Mouse (Mus musculus) testis, postnatal 10 days (tissue): ENCODE measurements at regions not wholly inside any gene's neighbourhood (a gene's known extent, or its start where the extent isn't known, plus 50 kb on each side); places are given as distances from the start of the nearest gene placed in this dataset.
A peak's percentile ranks its signal among the peaks of the same experiment; 100 is the strongest.

Experiments
- DNase-seq: peaks from one replicate; pipeline ENCODE4 v3.0.0; 2021; ENCODE audit warnings: low spot score

- no peak for DNase-seq
Observed at GRCm38 (mm10) chr14:108334879-108335278, 579.1 kb downstream of the Slitrk1 start.

- no peak for DNase-seq
Observed at GRCm38 (mm10) chr14:108326425-108326824, 587.5 kb downstream of the Slitrk1 start.

- DNase-seq, result no peak
Observed at GRCm38 (mm10) chr14:108323364-108324037, 590.5 kb downstream of the Slitrk1 start.

- no peak for DNase-seq
Observed at GRCm38 (mm10) chr14:108307627-108308026, 606.3 kb downstream of the Slitrk1 start.

GRCm38 (mm10) chr14:108279630-108280029 lies 634.3 kb downstream of the Slitrk1 start:
- DNase-seq, result no peak

- no peak for DNase-seq
Observed at GRCm38 (mm10) chr14:108261083-108261482, 652.9 kb downstream of the Slitrk1 start.

- no peak for DNase-seq
Observed at GRCm38 (mm10) chr14:108247365-108247764, 666.6 kb downstream of the Slitrk1 start.

- DNase-seq, result no peak
Observed at GRCm38 (mm10) chr14:108225483-108226124, 688.4 kb downstream of the Slitrk1 start.

GRCm38 (mm10) chr14:108209246-108209645 lies 704.7 kb downstream of the Slitrk1 start:
- DNase-seq, result no peak

- DNase-seq, result no peak
Observed at GRCm38 (mm10) chr14:108199133-108199532, 714.8 kb downstream of the Slitrk1 start.

- DNase-seq, result no peak
Observed at GRCm38 (mm10) chr14:108180920-108181319, 733.0 kb downstream of the Slitrk1 start.

GRCm38 (mm10) chr14:108175275-108175860 lies 738.6 kb downstream of the Slitrk1 start:
- DNase-seq, result no peak

- no peak for DNase-seq
Observed at GRCm38 (mm10) chr14:108152981-108153380, 761.0 kb downstream of the Slitrk1 start.

- no peak for DNase-seq
Observed at GRCm38 (mm10) chr14:108123147-108123546, 790.8 kb downstream of the Slitrk1 start.

- no peak for DNase-seq
Observed at GRCm38 (mm10) chr14:108105009-108105408, 808.9 kb downstream of the Slitrk1 start.

- DNase-seq, result peak; percentile 43
Observed at GRCm38 (mm10) chr14:108090965-108091364, 823.0 kb downstream of the Slitrk1 start.

GRCm38 (mm10) chr14:108049997-108050396 lies 864.0 kb downstream of the Slitrk1 start:
- DNase-seq, result no peak

- no peak for DNase-seq
Observed at GRCm38 (mm10) chr14:108035959-108036358, 878.0 kb downstream of the Slitrk1 start.

GRCm38 (mm10) chr14:108034162-108034561 lies 879.8 kb downstream of the Slitrk1 start:
- no peak for DNase-seq

GRCm38 (mm10) chr14:108022551-108022950 lies 891.4 kb downstream of the Slitrk1 start:
- DNase-seq, result no peak

GRCm38 (mm10) chr14:108022066-108022465 lies 891.9 kb downstream of the Slitrk1 start:
- no peak for DNase-seq

GRCm38 (mm10) chr14:108021331-108021730 lies 892.6 kb downstream of the Slitrk1 start:
- no peak for DNase-seq

GRCm38 (mm10) chr14:107987752-107988285 lies 926.1 kb downstream of the Slitrk1 start:
- no peak for DNase-seq
